Mouse (Mus musculus) lung, postnatal 10 days (tissue): ENCODE measurements at regions not wholly inside any gene's neighbourhood (a gene's known extent, or its start where the extent isn't known, plus 50 kb on each side); places are given as distances from the start of the nearest gene placed in this dataset.

Source experiments
- DNase-seq: peaks from one replicate; pipeline ENCODE4 v3.0.0; 2021

DNA sequence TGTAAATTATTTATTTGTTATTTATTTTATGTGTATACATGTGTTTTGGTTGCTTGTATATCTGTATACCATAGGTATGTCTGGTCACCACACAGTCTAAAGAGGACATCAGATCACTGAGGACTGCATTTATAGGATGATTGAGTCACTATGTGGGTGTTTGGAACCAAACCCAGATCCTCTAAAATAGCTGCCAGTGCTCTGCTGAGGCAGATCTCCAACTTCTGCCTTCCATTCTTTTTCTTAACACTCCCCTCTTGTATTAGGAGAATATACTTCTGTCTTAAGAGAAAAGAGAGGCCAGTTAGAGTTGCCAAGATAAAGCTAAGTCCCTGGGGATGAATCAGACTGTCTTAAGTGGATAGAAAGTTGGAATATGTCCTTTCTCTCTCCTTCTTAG, 424.2 kb downstream of the Cntn6 start:
- no peak for DNase-seq

GRCm38 (mm10) chr6:104922577-104922976, 430.0 kb downstream of the Cntn6 start:
- no peak for DNase-seq

DNA sequence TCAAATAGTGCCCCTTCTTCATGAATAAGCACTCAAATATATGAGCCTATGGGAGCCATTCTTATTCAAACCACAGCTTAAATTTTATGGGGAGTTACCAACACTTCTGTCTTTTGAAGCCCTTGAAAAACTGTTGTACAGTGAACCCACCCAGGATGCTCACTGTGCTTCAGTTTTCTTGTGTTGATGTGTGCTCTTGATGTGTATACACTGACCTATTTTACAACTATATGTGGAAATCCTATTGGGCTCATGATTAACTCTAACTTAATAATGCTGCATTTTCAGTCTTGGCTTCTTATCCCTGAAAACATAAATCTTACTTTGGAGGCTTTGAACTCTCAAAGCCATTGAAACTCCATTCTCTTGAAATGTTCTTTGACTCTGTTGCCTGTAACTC, 433.5 kb downstream of the Cntn6 start:
- no peak for DNase-seq

GRCm38 (mm10) chr6:104930284-104930683, 437.7 kb downstream of the Cntn6 start:
- DNase-seq: no peak

- no peak for DNase-seq
Measured at GRCm38 (mm10) chr6:104932153-104932552, 439.6 kb downstream of the Cntn6 start.

GRCm38 (mm10) chr6:104939134-104939533, 446.5 kb downstream of the Cntn6 start:
- no peak for DNase-seq

DNA sequence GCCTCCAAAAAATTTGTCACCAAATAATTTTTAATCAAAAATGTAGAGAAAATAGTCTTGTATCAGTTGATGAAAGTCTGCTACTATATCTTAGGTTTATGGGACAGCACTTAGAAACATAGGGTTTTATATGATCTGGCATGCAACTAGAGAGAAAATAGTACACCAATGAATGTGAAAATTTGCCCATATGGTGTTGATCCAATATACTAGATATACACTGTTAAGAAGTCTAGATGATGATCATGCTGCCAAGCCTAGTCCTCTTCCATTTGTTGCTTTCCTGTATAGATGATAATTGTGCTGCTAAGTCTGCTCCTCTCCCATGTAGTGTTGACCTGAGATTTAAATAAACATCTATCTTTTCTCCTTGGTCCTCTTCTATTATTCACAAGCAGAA, 481.9 kb downstream of the Cntn6 start:
- DNase-seq: no peak

GRCm38 (mm10) chr6:104984144-104984543, 491.6 kb downstream of the Cntn6 start:
- no peak for DNase-seq

DNA sequence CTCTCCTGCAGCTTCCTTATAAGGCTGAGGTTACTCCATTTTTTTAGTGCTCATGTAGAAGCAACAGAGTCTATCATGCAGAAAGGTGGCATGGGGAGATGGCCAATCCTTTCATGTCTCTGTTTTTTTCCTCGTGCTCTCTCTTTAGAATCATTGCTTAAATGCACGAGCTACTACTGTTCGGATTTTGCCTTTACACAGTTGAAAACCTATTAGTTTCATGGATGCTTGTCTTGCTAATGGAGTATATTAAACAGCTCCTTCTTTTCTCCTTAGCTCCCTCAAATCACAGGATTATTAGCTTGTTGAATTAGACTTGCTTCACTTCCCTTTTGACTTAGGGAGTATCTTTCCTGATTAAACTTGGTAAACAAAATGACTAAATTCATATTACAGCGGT, 497.3 kb downstream of the Cntn6 start:
- DNase-seq: no peak

DNA sequence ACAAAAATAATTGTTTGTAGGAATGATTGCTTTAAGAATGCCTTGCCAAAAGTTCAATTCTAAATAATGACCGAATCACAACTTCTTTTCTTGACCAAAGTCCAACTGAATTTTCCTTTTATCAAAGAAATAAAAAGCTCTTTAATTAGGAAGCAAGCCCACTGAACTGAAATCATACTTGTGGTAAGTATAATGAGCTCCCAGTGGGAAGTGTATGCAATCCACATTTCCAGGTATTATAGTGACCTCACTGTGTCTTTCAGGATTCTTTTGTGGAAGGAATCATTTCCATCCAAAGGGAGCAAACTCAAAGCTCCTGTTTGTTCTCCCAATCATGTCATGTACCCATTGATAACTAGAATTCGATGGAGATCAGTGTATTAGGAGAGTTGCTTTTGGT, 497.8 kb downstream of the Cntn6 start:
- DNase-seq: no peak

DNA sequence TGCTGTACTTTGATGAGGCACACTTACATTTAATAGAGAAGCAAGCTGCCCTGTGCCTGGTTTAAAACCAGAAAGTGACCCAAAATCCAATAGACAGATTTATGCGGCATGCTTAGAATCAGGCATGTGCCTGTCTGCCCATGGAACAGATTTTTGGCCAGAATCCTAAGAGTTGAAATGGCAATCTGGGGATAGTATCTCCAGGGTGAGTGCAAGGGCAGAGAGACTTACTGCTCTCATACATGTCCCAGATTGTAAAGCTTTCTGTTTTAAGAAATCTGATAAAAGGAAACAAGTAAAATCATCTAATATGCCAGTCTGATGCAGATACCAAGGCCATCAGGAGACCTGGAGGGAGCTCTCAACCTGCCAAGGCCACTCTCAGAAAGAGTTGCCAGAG, 507.0 kb downstream of the Cntn6 start:
- no peak for DNase-seq

GRCm38 (mm10) chr6:105020672-105021071, 528.1 kb downstream of the Cntn6 start:
- DNase-seq: no peak

DNA sequence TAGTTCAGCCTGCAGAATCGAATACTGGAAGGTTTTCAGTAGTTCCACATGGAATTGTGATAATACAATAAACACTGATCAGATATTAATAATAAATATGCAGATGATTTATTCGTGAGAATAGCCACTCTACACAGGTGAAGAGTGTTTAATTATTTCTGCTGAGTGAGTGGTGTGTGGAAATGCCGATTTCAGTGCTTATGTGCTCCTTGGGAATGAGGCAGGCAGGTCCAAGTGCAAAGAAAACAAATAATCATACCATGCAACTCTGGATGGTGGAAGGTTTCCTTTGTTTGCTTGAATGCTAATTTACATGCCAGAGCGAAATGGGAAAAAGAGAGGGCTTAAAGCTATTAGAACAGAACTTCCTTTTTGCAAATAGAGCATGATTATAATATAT, 528.6 kb downstream of the Cntn6 start:
- no peak for DNase-seq

DNA sequence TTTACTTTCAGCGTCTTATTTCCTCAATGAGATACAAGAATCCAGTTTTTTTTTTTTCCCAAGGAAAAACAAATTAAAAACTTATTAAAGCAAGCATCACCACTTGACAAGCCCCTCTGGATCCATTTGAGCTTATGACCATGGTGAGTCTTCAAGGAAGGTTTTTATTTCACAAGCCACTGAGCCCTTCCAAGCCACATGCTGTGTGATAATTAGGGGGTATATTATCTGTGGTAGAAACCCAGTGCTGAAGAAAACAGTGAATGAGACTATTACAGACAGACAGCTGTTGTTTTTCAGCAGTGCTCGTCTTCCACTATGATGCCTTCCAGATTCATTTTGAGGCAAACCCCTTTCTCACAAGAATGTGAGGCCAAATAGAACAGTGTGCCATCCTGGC, 573.6 kb downstream of the Cntn6 start:
- DNase-seq: no peak

- peak; percentile 8 for DNase-seq
Measured at GRCm38 (mm10) chr6:105090882-105091281, 586.6 kb upstream of the Cntn4 start.
